Mouse (Mus musculus) forebrain, embryonic 14.5 days (tissue): Measurements from ENCODE around the gene Trpm8. TPM values are rescaled to one million over a fixed set of nuclear protein-coding genes. Genes with fewer than 3 reads are reported as not detected.

Experiments
- ATAC-seq: fragments of 200-750 bp; cut with Nextera tagmentation; 2 replicates; pipeline ENCODE4 v1.8.0; 2017; ENCODE audit warnings: mild to moderate bottlenecking, moderate library complexity
- DNase-seq: peaks from one replicate; pipeline ENCODE4 v3.0.0-alpha.2; 2015; ENCODE audit warnings: low spot score
- H3K27ac ChIP-seq: fragments of 300-500 bp; sonication (generic); 2 replicates; pipeline ENCODE4 v1.5.1; 2014; ENCODE audit warnings: low read depth, mild to moderate bottlenecking, control low read depth, low read length, moderate library complexity
- H3K27me3 ChIP-seq: fragments of 300-500 bp; sonication (generic); replicated peaks from 2 replicates; pipeline ENCODE4 v1.6.1; 2014; ENCODE audit warnings: low read length, control low read depth, mixed read lengths; ENCODE audit not compliant: control insufficient read depth, insufficient read depth
- H3K36me3 ChIP-seq: fragments of 300-500 bp; sonication (generic); 2 replicates; pipeline ENCODE4 v1.6.1; 2014; ENCODE audit warnings: low read length, control low read depth; ENCODE audit not compliant: control insufficient read depth, insufficient read depth
- H3K4me1 ChIP-seq: fragments of 300-500 bp; sonication (generic); 2 replicates; pipeline ENCODE4 v1.6.1; 2014; ENCODE audit warnings: antibody characterized with exemption, low read length, control low read depth; ENCODE audit not compliant: control insufficient read depth, insufficient read depth
- H3K4me2 ChIP-seq: fragments of 300-500 bp; sonication (generic); 2 replicates; pipeline ENCODE4 v1.6.1; 2014; ENCODE audit warnings: mild to moderate bottlenecking, control low read depth, low read length
- H3K4me3 ChIP-seq: fragments of 300-500 bp; sonication (generic); 2 replicates; pipeline ENCODE4 v1.5.1; 2014; ENCODE audit warnings: low read depth, low read length, control low read depth
- H3K9ac ChIP-seq: fragments of 300-500 bp; sonication (generic); 2 replicates; pipeline ENCODE4 v1.6.1; 2014; ENCODE audit warnings: mild to moderate bottlenecking, low read length, control low read depth, moderate library complexity
- H3K9me3 ChIP-seq: fragments of 300-500 bp; sonication (generic); replicated peaks from 2 replicates; pipeline ENCODE4 v1.6.1; 2016; ENCODE audit warnings: low read length, control low read depth, mixed read lengths; ENCODE audit not compliant: control insufficient read depth
- WGBS: fragments of 180-500 bp; shearing (Covaris S2); extraction: QIAGEN DNeasy Blood & Tissue Kit; methylation state at CpG from one replicate; pipeline ENCODE4 v1.1.7; 2014; 5-methylcytosine and 5-hydroxymethylcytosine counted together
- polyA plus RNA-seq: library from polyadenylated mRNA; unstranded; fragments of >200 nt; fragmentation: Nextera tagmentation; extraction: Ambion mirVana; gene quantifications from 2 replicates; pipeline ENCODE4 v1.2.1, GENCODE M21; 2014

Trpm8 gene
- polyA plus RNA-seq, 1 experiment from 2014 or later = not detected

GRCm38 (mm10) chr1:88298686-88299528 lies 21.4 kb downstream of the Trpm8 start:
- no peak overlapping the region for H3K27ac ChIP-seq
- H3K27me3 ChIP-seq = no peaks in the 10 kb centered on the region
- no peaks in the 10 kb centered on the region for H3K36me3 ChIP-seq
- peaks cover 59% of the 10 kb centered on the region for H3K9me3 ChIP-seq
- no peak overlapping the region for H3K4me3 ChIP-seq
- no peak overlapping the region for H3K9ac ChIP-seq
- no peaks in the 10 kb centered on the region for H3K4me1 ChIP-seq
- H3K4me2 ChIP-seq = no peak overlapping the region
- ATAC-seq (no peak), DNase-seq (no peak)
- 63% methylated on average over 4 of the region's 4 CpGs for WGBS

GRCm38 (mm10) chr1:88299529-88299945 lies 22.1 kb downstream of the Trpm8 start:
- H3K9me3 ChIP-seq = peaks cover 65% of the 10 kb centered on the region
- no peak overlapping the region for H3K9ac ChIP-seq
- no peaks in the 10 kb centered on the region for H3K36me3 ChIP-seq
- no peak for DNase-seq
- no peaks in the 10 kb centered on the region for H3K27me3 ChIP-seq
- H3K4me2 ChIP-seq = no peak overlapping the region
- 86% methylated on average over 2 of the region's 2 CpGs for WGBS
- no peak for ATAC-seq
- H3K27ac ChIP-seq = no peak overlapping the region
- H3K4me3 ChIP-seq = no peak overlapping the region
- no peaks in the 10 kb centered on the region for H3K4me1 ChIP-seq

DNA sequence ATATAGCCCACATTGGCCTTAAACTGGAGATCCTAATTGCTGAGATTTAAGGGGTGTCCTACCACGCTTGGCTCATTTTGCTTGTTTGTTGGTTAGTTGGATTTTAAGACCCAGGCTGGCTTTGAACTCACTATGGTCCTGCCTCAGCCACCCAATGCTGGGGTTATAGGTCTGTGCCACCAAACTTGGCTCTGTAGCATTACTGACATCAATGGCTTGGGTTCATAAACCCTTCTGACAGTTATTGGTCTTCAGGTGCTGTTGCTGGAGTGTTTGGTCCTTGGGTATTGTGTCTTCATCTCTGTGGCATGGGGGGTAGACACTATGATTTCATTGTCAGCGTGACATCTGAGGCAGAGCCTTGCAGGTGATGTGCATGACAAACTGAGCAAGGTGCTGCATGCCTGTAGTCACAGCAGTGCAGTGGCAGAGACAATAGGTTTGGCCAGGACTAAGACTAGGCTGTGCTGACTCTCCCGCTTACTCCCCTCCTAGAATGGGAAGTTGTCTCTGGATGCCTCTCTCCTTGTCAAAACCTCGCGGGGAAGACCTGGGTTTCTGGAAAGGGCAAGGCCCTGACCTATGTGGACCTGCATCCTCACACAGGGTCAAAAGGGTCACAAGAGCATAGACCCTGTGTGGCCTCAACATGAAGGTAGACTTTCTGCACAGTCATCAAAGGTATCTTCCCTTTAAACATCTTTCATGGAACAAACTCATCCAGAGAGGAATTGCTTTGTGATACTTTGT lies 23.0 kb downstream of the Trpm8 start:
- no peaks in the 10 kb centered on the region for H3K36me3 ChIP-seq
- H3K27me3 ChIP-seq = no peaks in the 10 kb centered on the region
- DNase-seq = no peak
- no peak overlapping the region for H3K9ac ChIP-seq
- ATAC-seq = 0 out of 2 replicates have a peak, but pooled peaks have one; percentile 22
- no peak overlapping the region for H3K4me3 ChIP-seq
- WGBS = 42% methylated on average over 5 of the region's 5 CpGs
- H3K4me2 ChIP-seq = no peak overlapping the region
- no peak overlapping the region for H3K27ac ChIP-seq
- peaks cover 71% of the 10 kb centered on the region for H3K9me3 ChIP-seq
- no peaks in the 10 kb centered on the region for H3K4me1 ChIP-seq

DNA sequence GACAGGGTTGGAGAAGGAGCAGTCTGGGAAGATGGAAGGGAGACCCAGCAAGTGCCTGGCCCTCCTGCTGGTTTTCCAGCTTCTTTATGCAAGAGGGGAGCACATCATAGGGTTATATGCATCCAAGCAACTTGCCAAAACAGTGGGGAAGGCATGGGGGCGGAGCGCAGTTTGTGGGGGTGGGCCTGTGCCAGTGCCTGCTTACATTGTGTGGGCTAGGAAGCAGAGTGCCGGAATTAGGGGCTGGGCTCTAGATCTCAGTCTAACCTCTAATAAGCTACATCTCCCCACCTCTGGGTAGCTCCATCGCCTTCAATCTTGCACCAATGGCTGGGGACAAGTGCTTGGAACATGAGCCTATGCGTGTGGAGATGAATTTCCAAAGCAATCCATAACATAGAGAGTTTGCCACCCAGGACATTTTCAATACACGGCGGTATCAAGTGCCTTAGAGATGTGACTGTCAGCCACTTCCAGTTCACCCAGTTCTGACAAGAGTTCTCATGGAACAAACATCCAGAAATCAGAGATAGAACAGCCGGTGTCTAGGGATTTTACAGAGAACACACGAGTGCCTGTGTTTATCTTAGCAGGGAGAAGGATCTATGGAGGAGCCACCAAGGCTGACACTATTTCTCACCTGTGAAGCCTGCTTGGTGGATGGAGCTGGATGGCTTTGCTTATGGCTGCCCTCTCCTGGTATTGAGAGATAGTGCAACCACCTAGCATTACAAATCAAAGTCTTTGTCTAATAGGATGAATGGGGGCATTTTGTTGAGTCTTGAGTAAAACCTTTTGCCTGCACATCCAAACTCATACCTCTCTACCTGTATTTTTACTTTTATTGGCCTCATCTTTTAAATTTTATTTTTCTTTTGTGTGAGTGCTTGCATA lies 23.9 kb downstream of the Trpm8 start:
- Histone ChIP-seq H3K9me3 (peaks cover 71% of the 10 kb centered on the region), H3K9ac (no peak overlapping the region), H3K4me2 (no peak overlapping the region), H3K27me3 (no peaks in the 10 kb centered on the region), H3K27ac (no peak overlapping the region), H3K4me3 (no peak overlapping the region), H3K4me1 (no peaks in the 10 kb centered on the region), H3K36me3 (no peaks in the 10 kb centered on the region)
- DNase-seq = no peak
- 0 out of 2 replicates have a peak, but pooled peaks have one; percentile 10 for ATAC-seq
- WGBS = 71% methylated on average over 9 of the region's 9 CpGs

- H3K4me3 ChIP-seq = no peak overlapping the region
- no peaks in the 10 kb centered on the region for H3K36me3 ChIP-seq
- no peaks in the 10 kb centered on the region for H3K4me1 ChIP-seq
- H3K4me2 ChIP-seq = no peak overlapping the region
- DNase-seq (no peak), ATAC-seq (no peak)
- H3K27me3 ChIP-seq = no peaks in the 10 kb centered on the region
- H3K9ac ChIP-seq = no peak overlapping the region
- no peak overlapping the region for H3K27ac ChIP-seq
- H3K9me3 ChIP-seq = peaks cover 79% of the 10 kb centered on the region
- 65% methylated on average over 14 of the region's 14 CpGs for WGBS
These were observed 24.7 kb downstream of the Trpm8 start for GRCm38 (mm10) chr1:88302057-88302740.

GRCm38 (mm10) chr1:88303762-88304161 lies 26.3 kb downstream of the Trpm8 start:
- DNase-seq (no peak), ATAC-seq (no peak)
- Histone ChIP-seq H3K27me3 (no peaks in the 10 kb centered on the region), H3K27ac (no peak overlapping the region), H3K4me2 (no peak overlapping the region), H3K4me1 (no peaks in the 10 kb centered on the region), H3K9ac (no peak overlapping the region), H3K36me3 (no peaks in the 10 kb centered on the region), H3K9me3 (peaks cover 81% of the 10 kb centered on the region), H3K4me3 (no peak overlapping the region)
- WGBS = 65% methylated on average over 6 of the region's 6 CpGs

GRCm38 (mm10) chr1:88304261-88304985 lies 27.0 kb downstream of the Trpm8 start:
- no peak overlapping the region for H3K4me2 ChIP-seq
- H3K9ac ChIP-seq = no peak overlapping the region
- 60% methylated on average over 8 of the region's 8 CpGs for WGBS
- no peaks in the 10 kb centered on the region for H3K36me3 ChIP-seq
- peaks cover 81% of the 10 kb centered on the region for H3K9me3 ChIP-seq
- DNase-seq (no peak), ATAC-seq (no peak)
- H3K27me3 ChIP-seq = no peaks in the 10 kb centered on the region
- no peak overlapping the region for H3K27ac ChIP-seq
- no peak overlapping the region for H3K4me3 ChIP-seq
- H3K4me1 ChIP-seq = no peaks in the 10 kb centered on the region
